Mouse (Mus musculus) naive thymus-derived CD4-positive, alpha-beta T cell, adult 2 months (primary cell): ENCODE measurements around the gene Angptl2.

Source experiments
- DNase-seq: peaks from one replicate; pipeline ENCODE4 v3.0.0-alpha.2; 2011; ENCODE audit warnings: low read depth

The Angptl2 gene

GRCm38 (mm10) chr2:33270569-33270968 is 54.7 kb downstream of the Angptl2 start:
- no peak for DNase-seq

- no peak for DNase-seq
Measured at GRCm38 (mm10) chr2:33271511-33271910, 55.6 kb downstream of the Angptl2 start.

GRCm38 (mm10) chr2:33272665-33273439 is 57.0 kb downstream of the Angptl2 start:
- no peak for DNase-seq

GRCm38 (mm10) chr2:33274719-33275490 is 59.0 kb downstream of the Angptl2 start:
- no peak for DNase-seq

GRCm38 (mm10) chr2:33279758-33280157 is 63.9 kb downstream of the Angptl2 start:
- no peak for DNase-seq

GRCm38 (mm10) chr2:33280525-33280924 is 64.7 kb downstream of the Angptl2 start:
- no peak for DNase-seq

- no peak for DNase-seq
Measured at GRCm38 (mm10) chr2:33281807-33282206, 65.9 kb downstream of the Angptl2 start.

- DNase-seq = no peak
Measured at GRCm38 (mm10) chr2:33282877-33283276, 67.0 kb downstream of the Angptl2 start.

GRCm38 (mm10) chr2:33283674-33284073 is 67.8 kb downstream of the Angptl2 start:
- DNase-seq = no peak

GRCm38 (mm10) chr2:33288837-33289236 is 73.0 kb downstream of the Angptl2 start:
- no peak for DNase-seq

GRCm38 (mm10) chr2:33290491-33290890 is 74.6 kb downstream of the Angptl2 start:
- DNase-seq = no peak

GRCm38 (mm10) chr2:33292057-33292456 is 76.2 kb downstream of the Angptl2 start:
- DNase-seq = no peak

GRCm38 (mm10) chr2:33295115-33295514 is 79.2 kb downstream of the Angptl2 start:
- no peak for DNase-seq
